Mouse (Mus musculus) layer of hippocampus, adult 6 months (tissue): Measurements from ENCODE around the gene Apol10a. TPM values are rescaled to one million over a fixed set of nuclear protein-coding genes. Genes with fewer than 3 reads are reported as not detected.

Experiments used
- long read RNA-seq, 2 experiments: library from polyadenylated mRNA; unstranded; transcript quantifications; one replicate each; pipeline ENCODE4 v2.0.0; 2019 to 2020
- polyA plus RNA-seq: library from polyadenylated mRNA; unstranded; fragments of <200 nt; fragmentation: Nextera tagmentation; gene quantifications from 2 replicates; pipeline ENCODE4 v1.2.3, GENCODE M21; 2021

The Apol10a gene
- polyA plus RNA-seq, result not detected in 2 replicates
- long read RNA-seq, experiment 1, result 0 reads
- long read RNA-seq, experiment 2, result 0 reads

DNA sequence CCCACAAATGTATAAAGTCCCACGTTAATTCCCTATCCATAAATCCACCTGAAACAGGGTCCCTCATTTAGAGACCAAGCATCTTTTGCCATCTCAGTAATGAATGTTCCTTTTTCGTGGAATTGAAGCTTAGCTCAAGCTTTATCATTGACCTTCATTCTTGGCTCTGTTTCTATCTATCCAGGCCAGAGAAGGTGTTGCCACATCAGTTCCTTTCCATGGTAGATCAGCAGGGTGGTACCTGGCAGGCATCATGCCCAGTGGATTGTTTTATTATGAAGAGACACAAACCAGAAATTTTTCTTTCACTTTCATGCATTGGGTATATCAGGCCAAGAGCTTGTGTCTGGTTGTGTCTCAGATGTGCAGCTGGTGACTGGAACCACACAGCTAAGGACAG, at the start of gene Apol10a:
TSS of gene Apol10a (plus strand) at position 355 of the 400 bp plus-strand sequence.

DNA sequence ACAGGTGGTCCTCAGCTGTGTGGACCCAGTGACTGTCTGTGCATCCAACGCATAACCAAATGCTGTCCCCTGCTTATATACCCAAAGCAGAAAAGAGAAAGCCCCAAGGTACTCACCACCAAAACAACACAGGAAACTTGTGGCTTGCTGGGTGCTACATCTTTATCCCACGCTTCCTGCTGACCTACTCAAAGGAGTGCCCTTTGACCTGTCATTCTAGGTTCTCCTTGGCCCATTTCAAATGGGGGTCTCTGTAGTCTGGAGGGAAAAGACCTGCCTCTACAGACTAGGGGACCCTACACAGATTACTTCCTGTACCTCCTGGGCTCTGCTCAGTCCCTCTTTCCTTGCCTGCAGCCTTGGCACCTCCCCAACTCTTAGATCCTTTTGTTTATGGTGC, 29.5 kb upstream of the Apol10a start, which contains the start of gene Apol7b:
TSS of gene Apol7b (minus strand) at position 101 of the 400 bp plus-strand sequence.

GRCm38 (mm10) chr15:77507966-77508365, 31.1 kb downstream of the Apol10a start, which contains the start of gene Apol11a:
Gene Apol11a, plus strand, starts transcription at chr15:77508271.

GRCm38 (mm10) chr15:77533216-77533615, 56.4 kb downstream of the Apol10a start, which contains the start of gene Apol7c:
Gene Apol7c, minus strand, starts transcription at chr15:77533316.

Other genes starting within 250 kb of the Apol10a start
- gene Rbfox2, start 170.0 kb upstream of the Apol10a start, polyA plus RNA-seq, result 25.6 and 27.4 TPM in 2 replicates
- 0.20 TPM in 1 of 2 replicates, not detected in the other for gene Apol7a, start 77.9 kb upstream of the Apol10a start, polyA plus RNA-seq
- 0.11 and 0.43 TPM in 2 replicates for gene Apol9a, start 65.9 kb upstream of the Apol10a start, polyA plus RNA-seq
- gene Apol7b, start 29.6 kb upstream of the Apol10a start, polyA plus RNA-seq, result 0.06 TPM in 1 of 2 replicates, not detected in the other
- not detected in 2 replicates for gene Apol11a, start 31.2 kb downstream of the Apol10a start, polyA plus RNA-seq
- not detected in 2 replicates for gene Apol7c, start 56.3 kb downstream of the Apol10a start, polyA plus RNA-seq
- gene 1700025B11Rik, start 84.8 kb downstream of the Apol10a start, polyA plus RNA-seq, result not detected in 2 replicates
- 0.16 TPM in 1 of 2 replicates, not detected in the other for gene Apol10b, start 119.1 kb downstream of the Apol10a start, polyA plus RNA-seq
- gene Gm36245, start 122.2 kb downstream of the Apol10a start, polyA plus RNA-seq, result not detected in 2 replicates
- not detected in 2 replicates for gene Apol11b, start 166.2 kb downstream of the Apol10a start, polyA plus RNA-seq
- 0.13 TPM in 1 of 2 replicates, not detected in the other for gene Apol7e, start 221.8 kb downstream of the Apol10a start, polyA plus RNA-seq